Mouse (Mus musculus) lung, adult 2 months (tissue): ENCODE measurements around the gene Btbd35f16. TPM values are rescaled to one million over a fixed set of nuclear protein-coding genes. Genes with fewer than 3 reads are reported as not detected.
"Not testable (repeated sequence)": the region's sequence is repeated elsewhere in the genome, so short reads cannot be mapped to it uniquely, and the experiment has no call there.

ENCODE experiments used
- DNase-seq: peaks from one replicate; pipeline ENCODE4 v3.0.0; 2022
- H3K4me1 ChIP-seq: fragments of 200-500 bp; 2 replicates; pipeline ENCODE4 v1.6.1; 2011; ENCODE audit warnings: low read length; ENCODE audit not compliant: control insufficient read depth, insufficient read depth
- H3K4me3 ChIP-seq: fragments of 200-500 bp; replicated peaks from 2 replicates; pipeline ENCODE3; 2011; ENCODE audit warnings: low read depth, mild to moderate bottlenecking, control low read depth, low read length; ENCODE audit errors: extremely low read depth
- WGBS: fragments of 180-500 bp; shearing (Covaris S2); methylation state at CpG from one replicate; pipeline ENCODE4 v1.1.7; 2018; 5-methylcytosine and 5-hydroxymethylcytosine counted together
- polyA plus RNA-seq: library from polyadenylated mRNA; depleted of rRNA; stranded (reverse); fragments of >200 nt; gene quantifications from 2 replicates; pipeline ENCODE4 v1.2.3, GENCODE M21; 2012; rRNA removed

The Btbd35f16 gene
- not detected in 2 replicates for polyA plus RNA-seq

GRCm38 (mm10) chrX:3956902-3957301 lies at the start of gene Btbd35f16:
Btbd35f16 (minus strand) TSS chrX:3957002.
- H3K4me3 ChIP-seq, DNase-seq, H3K4me1 ChIP-seq: not testable (repeated sequence)
- WGBS: 76% methylated on average over 2 of the region's 3 CpGs

Other genes with a start within 250 kb of the Btbd35f16 start
- not detected in 2 replicates for gene Btbd35f10, start 204.1 kb downstream of the Btbd35f16 start, polyA plus RNA-seq
- gene Btbd35f3, start 80.7 kb upstream of the Btbd35f16 start, polyA plus RNA-seq: not detected in 2 replicates
- gene Btbd35f28, start 239.6 kb upstream of the Btbd35f16 start, polyA plus RNA-seq: not detected in 2 replicates